Mouse (Mus musculus) gastrocnemius, adult 8-10 months (tissue): ENCODE results near the gene Rps6kb1. TPM values are rescaled to one million over a fixed set of nuclear protein-coding genes. Genes with fewer than 3 reads are reported as not detected.

Experiments
- DNase-seq, 2 experiments: peaks; one replicate each; pipeline ENCODE4 v3.0.0; 2022; ENCODE audit warnings: low spot score in 2 of 2
- total RNA-seq, 4 experiments: library from RNA; stranded (reverse); gene quantifications; 2 replicates each; pipeline ENCODE4 v1.2.4; 2022

Gene Rps6kb1
- total RNA-seq, 4 experiments from 2014 or later: 17.3 to 27.4 (median 20.1) TPM

DNA sequence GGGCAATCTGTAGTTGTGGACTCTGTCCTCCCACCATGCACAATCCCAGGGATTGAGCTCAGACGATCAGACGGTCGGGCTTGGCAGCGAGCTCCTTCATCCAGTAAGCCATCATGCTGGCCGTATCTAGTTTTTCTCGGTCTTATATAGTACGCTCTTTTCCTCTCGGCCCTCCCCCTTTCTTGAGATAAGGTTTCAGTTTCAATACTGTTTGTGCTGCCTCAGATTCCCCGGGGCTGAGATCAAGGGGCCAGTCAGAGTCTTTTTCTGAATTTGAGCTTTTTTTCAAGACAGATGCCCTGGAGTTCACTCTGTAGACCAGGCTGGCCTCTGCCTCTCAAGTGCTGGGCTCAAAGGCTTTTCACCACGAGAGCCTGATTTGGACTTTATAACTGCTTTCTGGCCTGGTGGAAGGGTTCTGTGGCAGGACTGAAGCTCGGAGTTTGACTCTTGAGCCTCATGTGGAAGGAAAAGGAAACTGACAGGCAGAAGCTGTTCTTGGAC, 36.7 kb upstream of the Rps6kb1 start:
- no peak for DNase-seq

DNA sequence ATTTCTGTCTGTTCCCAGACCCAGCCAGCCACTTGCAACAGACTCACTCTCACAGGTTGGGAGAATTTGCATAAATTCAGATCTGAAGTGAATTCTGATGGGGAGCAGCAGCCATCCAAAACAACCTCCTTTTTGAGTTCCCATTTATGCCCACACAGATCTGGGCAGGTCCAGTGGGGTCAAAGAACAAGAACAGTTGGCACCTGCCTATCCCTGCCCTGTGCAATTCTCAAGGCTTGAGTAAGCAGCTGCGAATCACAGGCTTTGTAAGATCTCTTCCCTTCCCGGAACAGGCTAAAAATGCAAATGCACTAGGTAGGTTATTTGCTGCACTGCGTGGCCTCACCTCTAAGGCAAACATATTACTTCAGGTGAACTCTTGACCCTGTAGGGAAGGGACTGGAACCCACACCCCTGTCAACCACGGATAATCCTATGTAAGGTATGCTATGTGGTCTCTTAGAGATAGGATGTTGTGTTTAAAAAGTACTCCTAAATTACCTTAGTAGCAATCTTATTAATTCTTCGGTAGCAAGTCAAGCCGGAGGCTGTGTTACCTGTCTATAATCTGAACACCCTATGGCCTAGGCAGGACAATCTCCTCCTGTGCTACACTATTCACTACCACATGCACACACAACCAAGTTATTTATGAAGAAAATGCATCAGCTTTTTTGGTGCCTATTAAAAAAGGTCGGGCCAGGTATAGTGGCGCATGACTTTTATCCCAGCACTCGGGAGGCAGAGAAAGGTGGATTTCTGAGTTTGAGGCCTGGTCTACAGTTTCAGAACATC, 35.9 kb upstream of the Rps6kb1 start:
- no peak for DNase-seq

DNA sequence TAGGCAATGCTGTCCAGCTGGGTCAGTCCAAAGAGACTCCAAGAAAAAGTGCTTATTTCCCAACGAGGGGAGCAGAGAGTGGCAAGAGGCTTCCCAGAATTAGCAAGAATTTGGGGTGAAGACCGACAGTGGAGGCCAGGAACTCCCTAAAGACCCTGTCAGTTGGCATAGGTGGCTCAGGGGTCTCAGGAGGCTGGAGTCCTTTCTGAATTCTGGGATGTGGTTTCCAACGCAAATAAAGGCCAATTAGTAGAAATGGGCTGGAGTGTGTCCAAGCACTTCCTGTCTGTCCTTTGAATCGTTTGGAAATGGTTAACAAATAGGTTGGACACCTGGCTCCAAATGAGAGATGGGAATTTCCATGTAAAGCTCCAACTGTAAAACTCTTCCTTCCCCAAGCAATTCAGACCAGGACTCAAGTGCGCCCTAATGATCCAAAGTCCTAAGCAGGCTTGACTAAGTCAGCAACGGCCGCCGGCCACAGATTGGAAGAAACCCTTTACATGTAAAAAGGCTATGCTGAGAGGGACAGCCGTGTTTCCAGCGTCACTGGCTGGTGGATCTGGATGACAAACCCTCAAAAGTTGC, 35.2 kb upstream of the Rps6kb1 start:
- DNase-seq: no peak

DNA sequence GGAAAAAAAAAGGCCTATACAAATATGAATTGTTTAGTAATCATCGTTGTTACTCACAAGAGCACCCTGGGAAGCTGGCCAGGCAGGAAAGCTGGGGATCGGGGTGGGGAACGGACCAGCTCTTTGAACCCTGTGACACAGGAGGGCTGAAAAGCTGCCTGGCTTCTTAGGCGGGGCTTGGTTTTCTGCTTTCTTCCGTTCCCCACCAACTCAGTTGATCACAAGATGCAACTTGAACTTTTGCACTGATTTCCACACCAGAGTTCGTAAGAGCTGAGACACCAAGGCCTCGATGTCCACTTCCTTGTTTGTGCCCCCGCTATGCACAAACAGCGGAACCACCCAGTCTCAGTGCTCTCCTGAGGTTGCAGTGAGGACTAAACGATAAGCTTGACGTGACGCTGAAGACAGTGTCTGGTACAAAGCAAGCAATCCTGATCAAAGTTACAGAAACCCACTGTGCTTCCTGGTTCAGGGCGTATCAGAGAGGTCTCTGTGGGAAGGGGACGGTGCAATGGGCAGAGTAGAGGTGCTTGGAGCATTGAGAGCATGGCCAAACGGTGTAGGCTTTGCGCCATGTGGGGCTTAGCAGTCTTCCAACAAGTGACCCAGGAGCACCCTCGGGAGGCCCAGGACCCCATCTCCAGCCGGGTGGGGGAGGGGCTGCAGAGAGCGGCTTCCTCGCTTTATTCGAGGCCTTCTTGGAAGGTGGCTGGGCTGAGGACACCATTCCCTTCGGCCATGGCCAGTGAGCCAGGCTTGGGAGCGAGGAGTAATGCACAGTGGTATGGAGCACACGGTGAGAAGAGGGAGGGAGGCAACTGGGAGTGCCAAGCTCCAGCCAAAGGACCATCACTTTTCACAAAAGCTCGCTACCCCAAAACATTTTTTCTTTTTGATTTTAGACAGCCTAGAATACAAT, 34.5 kb upstream of the Rps6kb1 start:
- no peak for DNase-seq

DNA sequence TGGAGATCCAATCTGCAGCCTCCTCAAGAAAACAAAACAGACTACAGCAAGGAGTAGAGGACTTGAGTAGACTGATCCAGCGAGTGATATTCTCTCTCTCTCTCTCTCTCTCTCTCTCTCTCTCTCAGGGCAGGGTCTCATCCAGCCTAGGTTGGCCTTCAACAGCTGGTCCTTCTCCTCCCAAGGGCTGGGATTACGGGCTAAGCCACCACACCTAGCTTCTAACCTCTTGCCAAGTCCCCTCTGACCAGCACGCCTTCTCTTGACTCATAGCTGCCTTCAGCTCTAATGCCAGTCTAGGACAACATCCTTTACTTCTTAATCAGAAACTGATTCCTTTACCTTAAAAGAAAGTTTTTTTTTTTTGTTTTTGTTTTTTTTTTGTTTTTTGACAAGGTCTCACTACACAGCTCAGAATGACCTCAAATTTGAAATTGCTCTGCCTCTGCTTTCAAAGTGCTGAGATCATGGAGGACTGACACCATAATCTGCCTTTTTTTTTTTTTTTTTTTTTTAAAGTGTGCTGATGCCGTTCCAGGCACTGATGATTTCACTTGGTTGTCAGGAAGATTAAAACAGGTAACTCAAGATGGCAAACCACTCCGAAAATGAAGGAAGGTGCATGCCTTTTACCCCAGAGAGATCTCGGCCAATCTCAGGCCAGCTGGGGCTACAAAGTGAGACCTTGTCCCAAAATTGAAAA, 33.7 kb upstream of the Rps6kb1 start:
- no peak for DNase-seq

DNA sequence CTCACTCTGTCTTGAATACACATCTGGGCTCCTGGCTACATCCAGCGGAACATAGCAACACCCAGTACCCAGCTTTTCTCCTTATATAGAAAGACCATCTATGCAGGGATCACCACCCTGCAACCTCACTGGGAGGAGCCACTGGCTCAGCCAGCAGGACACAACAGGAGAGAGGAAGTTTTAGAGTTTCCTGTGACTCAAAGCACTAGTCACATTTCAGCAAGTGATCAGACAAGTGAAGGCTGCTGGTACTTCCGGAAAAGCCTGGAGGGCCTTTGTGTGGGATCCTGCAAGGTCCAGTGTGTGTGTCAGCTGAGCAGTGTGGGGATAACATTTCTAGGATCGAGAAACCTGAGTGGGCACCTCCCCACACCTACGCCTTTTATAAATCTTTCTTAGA, 32.6 kb upstream of the Rps6kb1 start:
- DNase-seq: no peak

DNA sequence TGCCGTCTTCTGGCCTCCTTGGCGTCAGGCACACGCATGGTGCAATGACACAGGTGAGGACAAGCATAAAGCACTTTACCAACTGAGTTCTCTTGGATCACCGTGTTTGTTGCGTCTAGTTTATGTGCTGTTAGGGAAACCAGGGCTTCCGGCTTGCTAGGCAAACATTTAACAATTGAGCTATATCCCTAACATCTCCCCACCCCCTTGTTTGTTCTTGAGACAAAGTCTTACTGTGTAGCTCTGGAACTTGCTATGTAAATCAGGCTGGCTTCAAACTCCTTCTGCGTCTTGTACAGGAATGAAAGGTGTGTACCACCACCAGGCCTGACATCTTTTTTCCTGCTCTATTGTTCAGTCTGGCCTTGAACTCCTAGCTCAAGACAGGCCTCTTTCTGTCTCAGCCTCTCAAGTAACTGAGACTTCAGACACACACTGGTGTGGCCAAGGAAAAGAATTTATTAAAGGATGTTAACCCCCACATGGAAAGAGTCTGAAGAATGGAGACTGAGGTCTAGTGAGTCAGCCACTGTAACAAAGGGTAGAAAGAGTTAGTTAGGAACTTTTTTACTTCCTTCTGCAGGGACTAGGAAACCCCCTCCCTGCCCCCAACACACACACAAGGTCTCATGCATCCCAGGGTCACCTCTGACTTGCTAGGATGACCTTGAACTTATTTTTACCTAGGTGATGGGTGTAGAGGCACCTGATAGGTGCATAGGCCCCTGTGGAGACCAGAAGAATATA, 31.2 kb upstream of the Rps6kb1 start:
- no peak for DNase-seq

DNA sequence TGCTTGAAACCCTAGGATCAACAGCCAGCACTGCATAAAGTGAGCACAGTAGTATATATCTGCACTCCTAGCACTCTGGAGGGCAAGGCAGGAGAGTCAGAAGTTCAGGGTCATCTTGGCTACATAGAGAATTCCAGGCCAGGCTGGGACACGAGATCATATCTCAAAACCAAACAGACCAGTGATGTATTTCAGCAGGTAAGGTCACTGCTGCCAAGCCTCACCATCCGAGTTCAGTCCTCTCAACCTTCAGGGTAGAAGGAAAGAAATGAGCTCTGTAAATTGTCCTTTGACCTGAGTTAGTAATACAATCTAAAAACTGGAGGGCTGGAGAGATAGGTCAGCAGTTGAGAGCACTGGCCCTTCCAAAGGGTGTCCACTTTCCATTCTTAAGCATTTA, 29.8 kb upstream of the Rps6kb1 start:
- DNase-seq: no peak

DNA sequence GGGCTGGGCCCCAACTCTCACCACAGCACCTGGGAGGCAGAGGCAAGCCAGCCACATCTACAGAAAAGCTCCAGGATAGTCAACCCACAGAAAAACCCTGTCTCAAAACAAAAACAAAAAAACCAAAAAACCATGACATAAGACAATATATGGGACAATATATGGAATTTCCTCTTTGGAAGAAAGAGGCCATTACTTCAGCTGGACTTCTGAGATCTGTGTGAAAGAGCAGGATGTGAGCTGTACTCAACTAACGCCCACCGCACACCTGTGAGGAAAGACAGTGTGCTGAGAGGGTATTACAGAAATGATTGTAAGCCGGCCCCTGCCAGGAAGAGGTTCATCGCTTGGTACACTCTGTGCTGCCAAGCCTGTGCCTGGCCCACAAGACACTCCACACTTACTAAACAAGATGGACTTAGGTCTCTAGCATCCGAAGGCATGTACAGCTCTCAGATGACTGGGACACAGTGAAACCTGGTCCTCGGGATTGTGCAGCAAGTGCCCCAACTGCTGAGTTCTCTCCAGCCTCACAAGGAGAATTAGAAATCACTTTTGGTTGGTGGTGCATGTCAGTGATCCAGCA, 29.1 kb upstream of the Rps6kb1 start:
- DNase-seq: peak in 1 of 2 experiments; percentile 41

DNA sequence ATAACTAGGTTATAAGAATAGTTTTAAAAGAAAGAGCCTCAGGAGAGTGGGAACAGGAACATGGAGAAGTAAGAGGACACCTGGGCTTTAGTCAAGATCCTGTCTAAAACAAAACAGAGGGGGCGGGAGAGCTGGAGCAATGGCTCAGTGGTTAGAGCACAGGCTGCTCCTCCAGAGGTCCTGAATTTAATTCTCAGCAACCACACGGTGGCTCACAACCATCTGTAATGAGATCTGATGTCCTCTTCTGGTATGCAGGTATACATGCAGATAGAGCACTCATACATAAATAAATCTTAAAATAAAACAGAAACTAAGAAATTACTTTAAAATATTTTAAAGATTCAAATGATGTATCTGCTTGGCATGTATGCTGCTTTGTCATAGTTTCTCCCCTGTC, 28.0 kb upstream of the Rps6kb1 start:
- no peak for DNase-seq

DNA sequence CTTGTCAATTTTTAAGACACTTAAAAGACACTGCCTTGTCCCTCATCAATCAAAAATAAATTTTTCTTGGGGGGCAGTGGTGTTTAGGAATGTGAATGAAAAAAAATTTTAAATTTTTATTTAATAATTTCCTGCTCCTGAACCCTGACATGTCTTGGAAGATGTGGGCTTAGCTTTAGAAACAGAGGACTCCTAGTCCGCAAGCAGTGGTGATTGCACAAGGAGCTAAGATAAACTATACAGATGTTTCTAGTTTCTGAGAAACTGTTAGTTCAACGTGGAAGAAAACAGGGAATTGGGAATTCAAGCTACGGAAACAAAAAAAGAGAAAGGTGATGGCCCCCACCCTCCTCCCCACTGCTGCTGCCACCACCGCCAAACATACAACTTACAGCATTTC, 27.3 kb upstream of the Rps6kb1 start:
- DNase-seq: no peak

DNA sequence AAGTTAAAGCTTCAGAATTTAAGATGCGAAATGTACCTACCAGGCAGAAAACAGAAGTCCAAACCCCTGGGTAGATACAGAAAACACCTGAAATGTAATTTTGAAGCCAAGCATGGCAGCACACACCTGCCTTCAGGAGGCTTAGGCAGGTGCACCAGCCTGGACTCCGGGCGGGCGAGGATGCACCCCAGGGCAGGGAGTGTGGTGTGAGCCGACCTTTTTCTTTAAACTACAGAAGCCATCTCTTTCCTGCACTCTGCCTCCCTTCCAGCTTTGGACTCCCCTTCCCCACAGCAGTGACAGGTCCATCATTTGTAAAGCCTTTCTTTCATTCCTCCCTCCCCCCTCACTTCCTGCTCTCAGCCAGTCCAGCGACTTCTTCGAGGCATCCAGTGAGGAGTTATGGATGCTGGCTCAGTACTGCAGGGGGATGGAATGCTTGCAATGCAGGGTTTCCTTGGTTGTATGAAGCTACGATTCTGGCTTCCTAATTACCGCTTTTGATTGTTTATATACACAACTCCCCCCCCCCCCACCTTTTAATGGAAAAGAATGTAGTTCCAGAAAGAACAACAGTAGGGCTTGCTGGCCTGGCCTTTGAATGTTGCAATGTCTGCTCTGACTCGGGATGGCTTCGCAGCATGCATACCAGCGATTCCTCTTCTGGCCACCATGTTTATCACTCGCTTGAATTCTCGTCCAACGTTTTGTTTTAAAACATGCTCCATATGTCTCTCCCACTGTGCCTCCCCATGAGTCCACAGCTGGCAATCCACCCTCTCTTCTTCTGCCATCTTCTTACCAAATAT, 26.6 kb upstream of the Rps6kb1 start:
- no peak for DNase-seq

DNA sequence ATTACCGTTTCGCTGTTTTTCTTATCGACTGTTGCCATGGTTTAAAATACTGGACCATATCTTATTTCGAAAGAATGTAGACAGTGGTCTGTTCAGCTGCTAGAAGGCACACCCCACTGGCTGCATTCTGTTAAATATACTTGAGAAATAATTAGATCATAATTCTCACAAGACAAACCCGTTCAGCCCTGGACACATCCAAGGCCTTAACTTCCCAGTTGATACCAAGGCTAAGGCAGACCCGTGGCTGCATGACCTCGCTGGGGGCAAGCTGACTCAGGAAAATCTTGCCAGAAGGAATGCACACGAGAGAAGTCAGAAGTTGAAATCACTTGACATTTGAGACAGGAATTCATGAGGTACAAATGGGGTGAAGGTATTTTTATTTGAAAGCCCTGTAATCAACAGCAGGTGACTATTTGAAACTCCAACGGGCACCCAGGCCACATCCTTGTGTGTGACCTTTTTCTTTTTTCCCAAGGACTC, 25.7 kb upstream of the Rps6kb1 start:
- DNase-seq: no peak

DNA sequence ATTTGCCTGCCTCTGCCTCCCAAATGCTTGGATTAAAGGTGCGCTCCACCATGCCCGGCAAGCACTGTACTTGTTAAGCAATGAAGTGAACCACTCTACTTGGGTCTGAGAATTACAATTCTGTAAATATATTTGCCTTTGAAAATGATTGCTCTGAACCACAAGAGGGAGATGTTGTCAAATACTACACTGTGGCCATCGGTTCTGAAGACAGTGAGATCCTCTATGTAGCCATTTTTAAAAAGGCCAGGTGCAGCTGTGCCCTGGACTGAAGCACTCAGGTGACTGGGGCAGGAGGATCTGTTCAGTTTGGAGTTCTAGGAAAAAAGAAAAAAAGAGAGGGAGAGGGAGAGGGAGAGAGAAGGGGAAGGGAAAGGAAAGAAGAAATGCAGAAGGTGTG, 23.8 kb upstream of the Rps6kb1 start:
- DNase-seq: no peak

DNA sequence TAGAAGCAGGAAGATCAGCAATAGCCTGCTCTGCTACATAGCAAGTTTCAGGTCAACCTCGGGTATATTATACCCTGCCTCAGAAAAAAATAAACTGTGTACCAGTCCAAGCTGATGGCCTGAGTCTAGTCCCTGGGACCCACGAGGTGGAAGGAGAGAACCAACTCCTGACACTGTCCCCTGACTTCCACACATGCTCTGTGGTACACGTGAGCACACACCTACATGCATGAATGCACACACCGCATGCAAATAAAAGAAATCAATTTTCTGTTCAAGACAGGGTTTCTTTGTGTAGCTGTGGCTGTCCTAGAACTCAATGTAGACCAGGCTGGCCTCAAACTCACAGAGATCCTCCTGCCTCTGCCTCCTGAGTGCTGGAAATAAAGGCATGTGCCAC, 13.7 kb upstream of the Rps6kb1 start:
- DNase-seq: no peak

DNA sequence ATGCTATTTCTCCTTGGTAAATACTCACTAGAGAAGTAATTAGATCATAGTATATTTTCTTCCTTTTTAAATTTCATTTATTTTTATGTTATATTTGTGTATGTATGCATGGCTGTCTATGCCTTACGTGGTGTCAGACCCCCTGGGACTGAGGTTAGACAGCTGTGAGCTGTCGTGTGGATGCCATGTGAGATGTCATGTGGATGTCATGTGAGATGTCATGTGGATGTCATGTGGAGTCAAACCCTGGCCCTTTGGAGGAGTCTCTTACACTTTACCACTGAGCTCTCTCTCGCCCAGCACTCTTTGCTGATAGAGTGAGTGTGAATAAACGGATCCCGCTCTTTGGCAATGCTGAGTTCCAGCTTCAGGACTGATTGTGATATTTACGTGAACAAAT, 8.9 kb upstream of the Rps6kb1 start:
- DNase-seq: no peak

DNA sequence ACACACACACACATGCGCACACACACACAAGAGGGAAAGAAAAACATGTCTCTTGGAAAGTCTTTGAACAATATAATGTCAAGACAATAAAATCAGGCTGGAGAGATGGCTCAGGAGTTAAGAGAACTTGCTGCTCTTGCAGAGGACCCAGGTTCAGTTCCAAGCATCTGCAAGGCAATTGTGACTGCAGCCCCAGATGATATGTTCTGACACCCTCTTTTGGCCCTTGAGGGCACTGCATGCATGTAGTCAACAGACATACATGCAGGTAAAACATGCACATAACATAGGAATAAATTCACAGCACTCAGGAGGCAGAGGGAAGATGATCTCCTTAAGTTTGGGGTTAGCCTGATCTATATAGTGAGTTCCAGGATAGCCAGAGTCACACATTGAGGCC, 2.8 kb upstream of the Rps6kb1 start:
- no peak for DNase-seq

DNA sequence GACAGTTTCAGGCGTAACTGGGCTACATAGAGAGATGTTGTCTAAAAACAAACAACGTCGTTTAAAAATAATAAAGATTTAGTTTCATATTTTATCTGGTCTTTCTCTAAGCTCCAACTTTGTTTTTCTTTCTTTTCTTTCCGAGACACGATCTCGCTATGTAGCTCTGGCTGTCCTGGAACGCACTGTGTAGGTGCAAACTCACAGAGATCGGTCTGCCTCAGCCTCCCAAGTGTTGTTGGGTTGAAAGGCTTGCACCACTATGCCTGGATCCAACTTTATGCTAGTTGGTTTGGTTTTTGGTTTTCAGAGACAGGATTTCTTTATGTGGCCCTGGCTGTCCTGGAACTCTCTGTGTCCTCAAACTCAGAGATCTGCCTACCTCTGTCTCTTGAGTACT, 951 bp upstream of the Rps6kb1 start:
- no peak for DNase-seq

DNA sequence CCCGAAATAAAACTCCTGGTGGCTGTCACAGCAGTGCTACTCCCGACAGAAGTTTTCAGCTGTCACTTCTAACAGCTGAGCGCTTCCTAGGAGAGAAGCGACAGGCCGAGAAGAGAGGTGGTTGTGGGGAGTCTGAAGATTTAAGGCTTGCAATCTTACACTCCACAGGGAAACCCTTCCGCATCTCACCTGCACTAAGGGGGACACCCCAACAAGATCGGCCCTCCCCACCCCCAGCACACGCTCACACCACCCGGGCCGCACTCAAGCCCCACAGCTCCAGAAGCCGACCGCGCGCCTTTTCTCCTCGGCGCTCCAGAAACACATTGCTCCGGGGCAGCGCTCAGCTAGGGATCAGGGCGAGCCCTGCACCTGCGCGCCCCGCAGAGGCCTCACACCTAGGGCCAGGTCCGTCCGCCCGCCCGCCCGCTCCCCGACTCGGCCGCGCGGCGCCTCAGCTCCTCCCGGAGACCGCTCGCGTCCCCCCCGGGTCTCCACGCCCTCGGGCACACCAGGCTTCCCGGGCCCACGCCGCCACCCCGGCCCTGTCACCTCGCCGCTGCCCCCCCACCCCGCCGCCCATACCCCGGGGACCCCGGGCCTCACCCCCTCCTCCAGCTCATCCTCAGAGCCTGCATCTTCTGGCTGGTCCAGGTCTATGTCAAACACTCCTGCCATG, 506 bp downstream of the Rps6kb1 start:
- no peak for DNase-seq
